Mouse (Mus musculus): ENCODE measurements around the gene Trim59.
"Not testable (repeated sequence)": the region's sequence is repeated elsewhere in the genome, so short reads cannot be mapped to it uniquely, and the experiment has no call there.

Trim59 gene

DNA sequence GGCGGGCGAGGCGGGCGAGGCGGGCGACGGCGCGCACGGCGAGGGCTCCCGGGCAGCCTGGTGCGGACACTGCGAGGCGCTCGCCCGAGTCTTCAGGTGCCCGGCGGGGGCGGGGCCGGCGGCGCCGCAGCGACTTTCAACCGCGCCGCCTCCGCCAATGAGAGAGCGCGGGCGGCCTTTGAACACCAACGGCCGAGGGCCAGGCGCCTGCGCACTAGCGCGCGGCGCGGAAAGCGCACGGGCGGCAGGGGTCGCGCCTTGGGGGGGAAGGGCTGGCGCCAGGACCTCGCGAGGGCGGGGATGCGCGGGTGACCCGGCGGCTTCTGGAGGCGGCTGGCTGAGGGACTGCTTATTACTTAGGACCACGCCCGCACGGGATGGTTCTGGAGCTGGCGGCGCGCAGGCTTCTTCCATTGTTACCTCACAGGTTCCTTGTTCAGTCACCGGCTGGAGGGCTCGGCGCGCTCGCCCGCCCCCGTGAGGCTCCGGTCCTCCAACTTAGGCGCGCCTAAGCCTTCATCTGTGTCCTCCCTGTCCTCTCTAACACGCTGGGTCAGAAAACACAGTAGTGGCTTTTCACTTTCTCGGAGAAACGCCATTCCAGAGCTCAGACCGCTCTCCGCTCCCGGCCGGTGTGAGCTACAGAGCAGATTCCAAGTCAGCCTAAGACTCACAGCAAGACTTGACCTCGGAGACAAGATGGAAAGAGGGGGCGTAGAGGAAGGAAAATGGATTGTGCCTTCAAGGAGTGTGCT, at the start of gene Trim59:
TSS of gene Trim59 (minus strand) at position 111 of the 755 bp plus-strand sequence.
- in situ Hi-C loops (cut with MboI) = no loop called here

DNA sequence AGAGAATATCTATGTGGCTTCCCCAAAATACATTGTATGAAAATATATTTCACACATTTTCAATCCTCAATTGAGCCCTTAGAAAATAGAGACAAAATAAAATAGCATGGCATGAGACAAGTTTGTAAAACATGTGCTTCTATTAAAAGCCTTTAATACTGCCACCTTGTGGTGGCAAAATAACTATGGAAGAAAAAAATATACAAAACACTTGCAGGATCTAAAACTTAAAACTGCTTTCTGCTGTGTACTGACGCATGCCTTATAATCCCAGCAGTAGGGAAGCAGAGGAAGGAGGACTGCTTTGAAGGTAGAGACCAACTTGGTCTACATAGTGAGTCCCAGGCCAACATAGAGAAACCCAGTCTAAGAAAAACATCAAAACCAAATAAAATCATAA, 19.4 kb upstream of the Trim59 start:
- in situ Hi-C loops (cut with MboI) = no loop called here

DNA sequence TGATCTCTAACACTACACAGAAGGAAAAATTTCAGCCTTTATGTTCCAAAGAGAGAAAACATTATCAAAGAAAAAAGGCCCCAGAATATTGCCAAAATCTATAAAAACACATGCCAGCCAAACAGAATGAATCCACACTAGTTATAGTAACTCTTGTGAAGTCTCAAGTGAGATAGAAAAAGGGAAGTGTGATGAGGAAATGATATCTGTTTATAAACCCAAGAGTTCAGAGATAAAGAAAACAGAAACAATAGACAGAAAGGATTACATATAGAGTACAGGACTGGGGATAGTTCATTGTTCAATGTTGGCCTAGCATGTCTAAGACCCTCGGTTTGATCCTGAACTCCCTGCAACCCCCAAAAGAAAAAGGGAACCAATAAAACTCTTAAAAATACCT, 18.2 kb upstream of the Trim59 start:
- in situ Hi-C loops (cut with MboI) = no loop called here

DNA sequence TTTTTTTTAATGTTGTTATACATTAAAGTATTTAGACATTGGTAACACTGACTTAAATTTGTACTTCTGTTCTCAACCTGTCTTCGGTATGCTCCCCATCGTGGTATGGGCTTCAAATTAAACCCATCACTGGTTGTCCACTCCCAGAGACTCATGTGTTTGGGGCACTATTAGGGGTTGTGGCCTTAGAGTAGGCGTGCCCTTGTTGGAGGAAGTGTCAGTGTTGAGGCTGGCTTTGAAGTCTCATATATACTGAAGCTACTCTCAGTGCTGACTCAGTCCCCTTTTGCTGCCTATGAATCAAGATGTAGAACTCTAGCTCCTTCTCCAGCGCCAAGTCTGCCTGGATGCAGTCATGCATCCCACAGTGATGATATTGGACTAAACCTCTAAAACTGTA, 16.1 kb upstream of the Trim59 start:
- in situ Hi-C loops (cut with MboI) = no loop called here

DNA sequence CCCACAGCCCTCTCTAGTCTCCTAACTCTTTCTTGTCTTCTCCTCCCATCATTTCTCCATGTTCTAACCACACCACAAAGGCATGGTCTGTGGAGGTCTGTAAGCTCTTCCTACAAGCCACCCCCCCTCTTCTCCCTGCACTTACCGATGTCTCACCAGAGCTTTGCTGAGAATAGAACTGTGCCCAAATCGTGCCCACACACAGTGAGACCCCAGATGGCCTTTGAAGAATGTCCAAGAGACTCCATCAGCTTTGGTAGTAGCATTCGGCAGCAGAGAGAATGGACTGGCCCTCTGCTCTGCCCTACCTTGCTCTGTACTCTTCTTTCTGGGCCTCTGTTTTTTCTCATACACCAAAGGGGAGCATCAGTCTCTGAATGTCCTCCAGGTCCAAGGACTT, 11.3 kb upstream of the Trim59 start:
- in situ Hi-C loops (cut with MboI) = no loop called here

DNA sequence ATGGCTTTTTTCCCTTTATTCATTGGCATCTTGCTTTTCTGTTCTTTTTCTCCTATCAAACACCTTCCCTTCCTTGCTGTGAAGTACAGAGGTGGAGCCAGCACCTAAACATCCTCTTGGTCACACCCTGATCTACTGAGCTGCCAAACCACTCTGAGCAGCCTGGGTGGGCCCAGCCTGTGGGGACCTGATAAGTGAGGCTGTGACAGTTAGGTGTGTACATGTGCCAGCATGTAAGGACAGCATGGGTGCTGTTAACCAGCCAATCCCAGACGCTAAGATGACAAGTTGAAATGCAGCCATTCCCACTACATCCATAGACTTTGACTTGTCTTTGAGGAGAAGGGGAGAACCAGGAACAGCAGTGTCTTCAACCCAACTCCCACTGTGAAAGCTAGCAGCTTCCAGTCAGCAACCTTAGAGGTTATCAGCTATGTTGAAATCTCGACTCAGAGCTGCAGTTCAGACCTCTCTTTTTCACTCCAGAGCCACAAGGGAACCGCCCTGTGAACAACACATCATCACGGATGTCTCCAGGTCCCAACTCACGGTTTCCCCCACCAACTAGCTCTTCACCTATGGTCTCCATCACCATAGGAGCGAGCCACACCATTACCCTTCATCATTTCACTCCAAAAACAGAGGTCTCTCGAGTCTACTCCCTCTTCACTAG, 10.3 kb upstream of the Trim59 start:
- in situ Hi-C loops (cut with MboI) = no loop called here

DNA sequence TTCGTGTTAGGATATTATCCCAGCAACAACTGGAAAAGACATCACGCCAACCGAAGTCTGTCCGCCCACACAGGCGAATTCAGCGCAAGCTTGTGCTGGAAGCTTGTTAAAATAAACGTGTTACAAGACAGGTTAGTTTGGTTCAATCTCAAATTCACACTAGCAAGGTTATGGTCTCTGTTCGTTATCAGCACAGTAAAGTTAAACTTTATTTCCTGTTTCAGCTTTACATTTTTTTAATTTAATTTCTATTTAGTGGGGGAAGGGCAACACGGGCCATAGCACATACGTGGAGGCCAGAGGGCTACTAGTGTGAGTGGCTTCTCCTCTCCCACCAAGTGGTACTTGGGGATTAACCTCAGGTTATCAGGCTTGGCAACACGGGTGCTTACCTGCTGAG, 7.3 kb upstream of the Trim59 start:
- in situ Hi-C loops (cut with MboI) = no loop called here

DNA sequence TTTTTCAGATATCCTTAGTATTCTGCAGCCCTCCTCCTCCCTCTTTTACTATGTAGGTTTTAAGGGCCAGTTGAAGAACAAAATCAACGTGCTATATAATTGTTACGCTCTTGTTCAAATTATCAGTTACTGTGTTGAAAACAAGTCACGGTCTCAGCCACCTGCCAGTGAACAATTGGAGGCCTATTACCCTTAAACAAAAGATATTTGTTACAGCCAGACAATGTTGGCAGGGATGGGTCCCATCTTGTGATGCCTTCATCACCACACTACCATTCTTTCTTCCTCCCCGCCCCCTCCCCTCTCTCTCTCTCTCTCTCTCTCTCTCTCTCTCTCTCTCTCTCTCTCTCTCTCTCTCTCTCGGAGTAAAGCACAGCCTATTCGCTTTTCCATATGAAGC, 4.5 kb upstream of the Trim59 start:
- in situ Hi-C loops (cut with MboI) = no loop called here

DNA sequence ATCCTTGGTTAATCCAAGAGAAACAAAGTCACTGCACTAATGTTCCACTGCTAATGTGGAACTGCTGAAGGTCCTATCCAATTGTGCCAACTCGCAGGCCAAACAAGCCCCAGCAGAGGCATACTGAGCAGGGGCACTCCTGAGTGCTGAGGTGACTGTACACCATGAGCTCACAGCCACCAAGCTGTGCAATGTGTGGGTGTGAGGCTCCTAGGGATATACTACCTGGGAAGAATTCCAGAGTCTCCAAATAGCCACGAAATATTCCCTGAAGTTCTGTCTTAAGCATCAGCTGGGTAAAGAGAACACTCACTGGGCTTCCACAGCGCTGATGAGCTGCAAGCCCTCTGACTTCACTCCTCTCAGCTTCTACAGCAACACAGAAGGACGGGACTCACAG, 3.1 kb upstream of the Trim59 start:
- in situ Hi-C loops (cut with MboI) = no loop called here

DNA sequence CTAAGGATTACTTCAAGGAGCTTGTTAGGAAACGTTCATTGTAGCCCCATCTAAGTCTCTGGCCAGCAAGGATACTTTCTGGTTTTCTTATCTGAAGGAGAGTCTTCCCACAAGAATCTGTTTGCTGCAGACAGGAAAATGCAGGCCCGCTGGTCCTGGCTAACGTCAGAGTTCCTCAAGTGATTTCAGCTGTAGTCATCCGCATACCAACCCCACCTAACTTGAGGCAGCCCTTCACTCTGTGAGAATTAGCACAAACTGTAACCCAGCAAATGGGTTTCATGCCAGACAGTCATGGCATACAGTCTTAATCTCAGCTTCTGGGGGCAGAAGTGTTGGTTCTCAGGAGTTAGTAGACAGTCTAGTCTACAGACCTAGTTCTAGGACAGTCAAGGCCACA, 2.0 kb upstream of the Trim59 start:
- in situ Hi-C loops (cut with MboI) = no loop called here

DNA sequence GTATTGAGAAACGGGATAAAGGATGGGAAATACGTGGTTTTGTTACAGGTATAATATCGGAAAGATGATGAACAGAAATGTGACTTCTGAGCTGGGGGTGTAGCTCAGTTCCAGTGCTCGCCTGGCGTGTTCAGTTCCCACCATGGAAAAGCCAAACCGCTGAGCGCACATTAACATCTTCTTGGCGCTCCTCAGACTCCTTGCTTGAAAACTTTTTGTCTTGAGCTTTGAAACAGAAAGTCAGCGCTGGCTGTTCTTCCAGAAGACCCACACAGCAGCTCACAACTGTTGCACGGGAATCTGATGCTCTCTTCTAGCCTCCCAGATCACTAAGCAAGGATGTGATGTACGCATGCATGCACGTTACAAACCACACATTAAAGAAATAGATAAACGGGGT, 1.2 kb upstream of the Trim59 start:
- in situ Hi-C loops (cut with MboI) = no loop called here

DNA sequence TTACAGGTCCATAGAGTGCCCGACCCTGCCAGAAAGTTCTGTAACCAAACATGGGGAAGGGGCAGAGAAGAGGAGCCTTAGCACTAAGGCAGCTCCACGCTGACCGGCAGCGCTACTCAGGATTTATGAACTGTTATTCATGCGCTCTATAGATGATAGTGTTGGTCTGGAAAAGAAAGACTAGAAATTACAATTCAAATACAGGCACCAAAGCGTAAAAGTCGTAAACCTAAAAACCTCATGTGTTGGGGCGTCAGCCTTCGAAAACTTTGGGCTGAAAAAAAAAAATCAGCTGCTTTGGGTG, 797 bp upstream of the Trim59 start:
- in situ Hi-C loops (cut with MboI) = no loop called here

DNA sequence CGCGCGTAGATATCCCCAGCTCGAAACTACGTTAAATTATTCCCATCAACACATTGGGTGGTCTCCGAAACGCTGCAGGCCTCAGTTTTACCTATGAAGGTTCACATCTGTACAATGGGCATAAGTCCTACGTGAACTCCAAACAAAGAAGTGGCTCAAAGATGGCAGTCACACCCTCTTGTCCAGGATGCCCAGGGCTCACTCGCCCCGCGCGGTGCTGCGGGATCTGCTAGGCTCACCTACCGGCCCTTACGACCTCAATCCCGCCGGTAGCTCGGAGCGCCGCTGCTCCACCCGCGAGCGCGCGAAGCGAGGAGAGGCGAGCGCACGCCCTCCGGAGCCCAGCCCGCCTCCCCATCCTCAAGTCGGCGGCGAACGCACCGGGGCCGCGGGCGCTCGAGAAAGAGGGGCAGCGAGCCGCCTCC, 376 bp downstream of the Trim59 start:
- in situ Hi-C loops (cut with MboI) = no loop called here

DNA sequence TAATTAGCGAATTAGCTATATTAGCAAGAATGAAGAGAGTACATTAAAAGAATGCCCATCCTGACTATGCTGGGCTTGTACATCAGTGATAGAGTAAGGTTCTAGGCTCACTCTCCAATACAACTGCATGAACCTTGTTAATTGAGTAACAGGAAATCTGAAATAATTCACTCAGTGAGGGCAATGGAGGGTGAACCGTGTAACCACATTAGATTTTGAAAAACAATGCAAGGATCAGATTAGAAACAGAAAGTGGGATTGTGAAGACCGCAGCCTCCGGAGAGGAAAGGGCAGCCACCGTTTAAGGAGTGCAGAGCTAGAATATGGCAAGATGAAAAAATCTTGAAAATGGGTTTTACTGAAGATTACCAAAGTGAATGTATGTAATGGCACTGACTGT, 3.3 kb downstream of the Trim59 start:
- in situ Hi-C loops (cut with MboI) = no loop called here

DNA sequence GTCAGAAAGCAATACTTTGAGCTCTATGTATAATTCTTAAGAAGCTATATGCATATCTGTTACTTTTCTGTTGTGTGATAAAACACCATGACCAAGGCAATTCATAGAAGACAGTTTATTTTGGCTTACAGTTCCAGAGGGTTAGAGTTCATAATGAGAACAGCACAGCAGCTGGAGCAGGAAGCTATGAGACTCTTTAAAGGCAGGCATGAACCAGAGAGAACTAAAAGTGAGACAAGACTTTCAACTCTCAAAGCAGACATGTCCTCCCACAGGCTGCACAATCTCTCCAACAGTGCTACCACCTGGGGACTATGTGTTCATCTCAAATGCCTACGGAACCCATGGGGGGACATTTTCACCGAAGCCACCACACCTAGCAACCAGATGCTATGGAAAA, 4.5 kb downstream of the Trim59 start:
- in situ Hi-C loops (cut with MboI) = no loop called here

DNA sequence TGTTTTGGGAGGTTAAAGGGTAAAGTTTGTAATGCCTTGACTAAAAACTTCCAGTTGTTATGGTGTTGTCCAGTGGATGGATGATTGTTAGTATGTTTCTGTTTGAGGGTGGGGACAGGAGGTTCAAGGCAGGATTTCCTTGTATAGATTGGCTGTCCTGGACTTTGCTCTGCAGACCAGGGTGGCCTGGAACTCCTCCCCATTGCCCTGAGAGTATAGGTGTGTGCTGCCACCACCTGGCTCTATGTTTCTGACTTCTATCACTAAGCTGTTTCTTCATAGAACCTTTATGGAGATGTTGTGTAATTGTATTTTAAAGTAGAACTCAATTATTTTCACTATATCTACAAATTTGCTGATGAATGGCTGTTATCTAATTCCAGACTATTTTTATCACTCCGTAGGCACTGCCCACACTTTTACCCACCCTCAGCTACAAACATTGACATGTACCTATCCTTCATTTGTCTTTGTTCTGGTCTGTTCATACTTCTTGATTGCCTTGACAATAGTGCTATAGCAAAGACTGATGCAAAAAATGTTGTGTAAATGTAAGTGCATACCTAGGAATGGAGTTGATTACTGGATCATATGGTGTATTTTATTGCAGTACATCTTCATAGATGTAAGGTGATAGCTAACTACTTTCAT, 18.3 kb downstream of the Trim59 start:
- in situ Hi-C loops (cut with MboI) = no loop called here

DNA sequence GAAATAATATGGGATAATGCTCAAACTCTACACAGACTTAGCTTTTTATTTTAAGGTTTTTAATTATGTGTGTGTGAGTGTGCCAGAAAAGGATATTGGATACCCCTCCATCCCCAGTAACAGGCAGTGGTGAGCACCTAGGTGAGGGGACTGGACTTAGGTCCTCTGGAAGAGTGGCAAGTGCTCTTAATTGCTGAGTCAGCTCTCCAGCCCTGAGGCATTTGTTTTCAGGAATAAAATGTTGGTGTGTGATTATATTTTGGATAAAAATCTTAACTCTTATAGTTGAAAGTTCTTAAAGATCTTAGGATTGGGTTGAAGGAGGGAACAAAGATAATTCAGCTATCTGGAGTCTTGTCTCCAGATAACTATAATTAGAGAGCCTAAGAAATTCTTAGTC, 23.8 kb downstream of the Trim59 start:
- in situ Hi-C loops (cut with MboI) = no loop called here

DNA sequence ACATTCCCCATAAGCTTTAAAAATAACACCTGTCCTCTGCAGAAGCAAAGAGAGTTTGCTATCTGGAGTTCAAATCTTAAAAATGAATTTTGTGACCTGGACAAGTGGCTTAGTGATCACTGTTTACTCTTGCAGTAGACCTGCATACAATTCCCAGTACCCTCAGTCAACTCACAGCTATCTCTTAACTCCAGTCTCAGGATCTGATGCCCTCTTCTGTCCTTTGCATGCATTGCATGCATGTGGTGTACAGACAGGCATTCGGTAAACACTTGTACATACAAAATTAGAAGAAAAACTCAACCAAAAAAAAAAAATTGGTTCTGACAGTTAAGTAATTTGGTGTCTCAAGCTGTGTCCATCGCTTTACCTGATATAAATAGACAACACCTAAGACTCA, 24.3 kb downstream of the Trim59 start:
- in situ Hi-C loops (cut with MboI) = no loop called here

DNA sequence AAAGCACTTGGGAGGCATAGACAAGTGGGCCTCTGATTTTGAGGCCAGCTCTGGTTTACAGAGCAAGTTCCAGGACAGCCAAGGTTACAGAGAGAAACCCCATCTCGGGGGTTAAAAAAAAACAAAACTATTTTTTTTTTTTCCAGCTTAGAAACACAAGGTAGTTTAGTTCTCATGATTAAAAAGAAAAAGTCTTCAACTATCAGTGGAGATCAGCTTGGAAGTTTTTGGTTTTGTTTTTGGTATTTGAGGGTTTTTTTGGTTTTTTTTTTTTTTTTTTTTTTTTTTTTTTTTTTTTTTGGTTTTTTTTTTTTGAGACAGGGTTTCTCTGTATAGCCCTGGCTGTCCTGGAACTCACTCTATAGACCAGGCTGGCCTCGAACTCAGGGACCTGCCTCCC, 25.9 kb downstream of the Trim59 start:
- in situ Hi-C loops (cut with MboI) = not testable (repeated sequence)

DNA sequence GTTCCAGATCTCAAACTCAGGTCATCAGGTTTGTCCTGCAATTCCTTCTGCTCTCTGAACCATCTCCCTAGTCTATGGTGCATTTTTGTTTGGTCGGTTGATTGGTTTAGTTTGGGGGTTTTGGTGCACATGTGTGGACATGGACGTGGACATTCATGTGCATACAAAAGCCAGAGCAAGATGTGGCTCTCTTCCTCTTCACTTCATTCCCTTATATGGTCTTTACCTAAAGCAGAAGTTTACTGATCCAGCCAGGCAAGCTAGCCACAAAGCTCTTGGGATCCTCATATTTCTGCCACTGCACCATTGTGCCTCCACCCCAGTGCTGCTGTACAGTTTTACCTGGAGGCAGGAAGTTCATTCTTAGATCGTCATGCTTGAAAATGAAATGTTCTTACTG, 27.4 kb downstream of the Trim59 start:
- in situ Hi-C loops (cut with MboI) = no loop called here

DNA sequence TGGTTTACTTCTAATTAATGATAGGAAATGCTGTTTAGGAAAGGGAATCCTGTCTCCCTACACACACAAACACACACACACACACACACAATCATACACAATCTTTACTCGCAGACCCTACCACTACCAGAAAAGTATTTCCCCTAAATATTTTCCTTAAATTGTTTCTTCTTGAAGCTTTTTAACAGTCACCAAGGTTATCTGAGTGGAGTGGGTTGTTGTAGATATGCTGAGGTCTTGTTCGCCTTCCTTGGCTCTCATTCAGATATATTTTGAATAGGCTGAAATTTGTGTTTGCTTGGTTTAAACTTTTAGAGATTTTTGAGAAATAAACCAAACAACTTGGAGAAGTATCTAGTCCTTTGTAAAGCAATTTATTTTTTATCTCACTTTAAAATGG, 35.7 kb downstream of the Trim59 start:
- in situ Hi-C loops (cut with MboI) = no loop called here

DNA sequence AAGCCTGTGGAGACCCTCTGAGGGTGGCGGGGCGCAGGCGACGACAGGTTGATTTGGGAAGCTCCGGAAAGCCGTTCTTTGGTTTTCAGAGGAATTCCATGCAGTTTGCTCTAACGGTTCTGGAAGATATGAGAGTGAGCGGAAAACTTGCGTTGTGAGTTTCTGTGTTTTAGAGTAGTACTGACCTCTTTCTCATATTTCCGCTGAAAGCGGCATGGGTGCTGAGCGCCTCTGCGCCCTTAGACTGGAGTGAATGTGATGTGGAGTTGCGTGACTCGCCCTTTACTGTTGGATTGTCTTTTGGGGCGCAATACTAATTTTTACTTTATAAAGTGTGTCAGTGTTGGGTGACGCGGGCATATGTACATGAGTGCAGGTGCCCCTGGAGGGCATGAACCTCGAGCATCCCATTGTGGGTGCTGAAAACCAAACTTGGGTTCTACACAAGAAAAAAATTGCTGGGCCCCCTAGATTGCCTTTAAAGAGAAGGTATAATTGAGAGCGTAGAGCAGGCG, 38.3 kb downstream of the Trim59 start:
- in situ Hi-C loops (cut with MboI) = no loop called here

Data from mature B cell (primary cell).